Comparison of ENCODE assay signal across 12 mouse cellular contexts in genomic region chr10:41149307-41149706, GRCm38 (mm10).
"Had no signal": no experiment of that assay in that cellular context is flagged by ENCODE, and none has a peak within 500 bp of the region (broad histone marks: within the 10 kb centered on the region; RNA-seq: fewer than 3 reads in every experiment).

No protein-coding gene starts in this region.

- H3K27ac ChIP-seq: intestine, embryonic 15.5 days; kidney, embryonic 15.5 days; limb, embryonic 12.5 days; macrophage; midbrain, embryonic 15.5 days; neural tube, embryonic 12.5 days; stomach, postnatal 0 days had no signal

- H3K36me3 ChIP-seq: intestine, embryonic 15.5 days; kidney, embryonic 15.5 days; limb, embryonic 12.5 days; midbrain, embryonic 15.5 days; neural tube, embryonic 12.5 days had no signal

- H3K9me3 ChIP-seq: intestine, embryonic 15.5 days; kidney, embryonic 15.5 days; limb, embryonic 12.5 days; midbrain, embryonic 15.5 days; neural tube, embryonic 12.5 days had no signal

- ATAC-seq: intestine, embryonic 15.5 days; midbrain, embryonic 15.5 days had no signal

- H3K4me2 ChIP-seq: intestine, embryonic 15.5 days; kidney, embryonic 15.5 days; limb, embryonic 12.5 days; midbrain, embryonic 15.5 days; neural tube, embryonic 12.5 days had no signal

- H3K9ac ChIP-seq: intestine, embryonic 15.5 days; kidney, embryonic 15.5 days; limb, embryonic 12.5 days; midbrain, embryonic 15.5 days; neural tube, embryonic 12.5 days had no signal

- H3K27me3 ChIP-seq: intestine, embryonic 15.5 days; kidney, embryonic 15.5 days; limb, embryonic 12.5 days; midbrain, embryonic 15.5 days; neural tube, embryonic 12.5 days had no signal

- H3K4me1 ChIP-seq: intestine, embryonic 15.5 days; limb, embryonic 12.5 days; neural tube, embryonic 12.5 days had no signal

- DNase-seq: kidney, adult 2 months; kidney, postnatal 14 days; lung, adult 2 months; lung, postnatal 10 days; thymus, postnatal 4 days had no signal

- H3K4me3 ChIP-seq: intestine, embryonic 15.5 days; kidney, embryonic 15.5 days; limb, embryonic 12.5 days; midbrain, embryonic 15.5 days; neural tube, embryonic 12.5 days had no signal
